ENCODE assay signal across 8 mouse cellular contexts in the genomic region with DNA sequence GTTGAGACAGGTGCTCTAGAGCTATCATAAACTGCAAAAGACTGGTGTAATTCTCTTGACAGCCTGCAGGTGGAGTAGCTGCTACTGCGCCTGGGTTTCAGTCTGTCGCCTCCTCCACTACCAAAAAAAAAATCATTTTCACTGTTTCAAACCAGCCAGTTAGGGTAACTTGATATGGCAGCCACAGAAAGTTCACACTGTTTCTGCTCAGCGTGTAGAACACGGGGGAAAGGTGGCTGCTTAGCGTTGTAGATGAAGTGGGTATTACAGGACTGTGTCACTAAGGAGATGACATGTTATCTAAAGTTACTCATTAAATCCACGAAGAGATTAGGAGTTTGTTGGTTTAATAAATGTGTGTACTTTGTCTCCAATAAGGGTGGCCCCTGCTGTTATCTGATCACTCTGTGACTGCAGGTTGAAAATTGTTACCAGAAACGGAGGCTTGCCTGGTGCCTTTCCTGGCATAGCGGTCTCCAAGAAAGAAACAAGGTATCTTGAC. TPM values are rescaled to one million over a fixed set of nuclear protein-coding genes. Genes with fewer than 3 reads are reported as not detected.
A peak's percentile ranks its signal among the peaks of the same experiment; 100 is the strongest.
DNase-seq lines count a peak whose midpoint lies in the region; ATAC-seq and TF ChIP-seq lines count a peak whose summit lies in the region.

No protein-coding gene starts in this region.

- H3K4me2 ChIP-seq in forebrain, embryonic 11.5 days (ENCODE audit: low read depth, low read length, severe bottlenecking), result no peak overlapping the region
- no peak overlapping the region for H3K4me2 ChIP-seq in forebrain, embryonic 16.5 days (ENCODE audit: low read length)
- peak overlapping the region; percentile 16; the same call in 1 of the 2 replicates for H3K4me2 ChIP-seq in lung, embryonic 15.5 days

- H3K9ac ChIP-seq in forebrain, embryonic 11.5 days (ENCODE audit: low read length), result no peak overlapping the region
- no peak overlapping the region for H3K9ac ChIP-seq in forebrain, embryonic 16.5 days (replicated peaks; ENCODE audit: low read depth, low read length)
- H3K9ac ChIP-seq in lung, embryonic 15.5 days, result no peak overlapping the region

- no peak overlapping the region for H3K4me3 ChIP-seq in forebrain, embryonic 11.5 days (ENCODE audit: low read depth, low read length)
- no peak overlapping the region for H3K4me3 ChIP-seq in forebrain, embryonic 16.5 days (replicated peaks; ENCODE audit: low read length)
- H3K4me3 ChIP-seq in kidney, adult 2 months (ENCODE audit: insufficient read depth, low read depth, low read length), result peak overlapping the region; percentile 21; the same call in 1 of the 2 replicates
- no peak overlapping the region for H3K4me3 ChIP-seq in lung, embryonic 15.5 days

- 44% methylated on average over 8 of the region's 8 CpGs for WGBS in forebrain, embryonic 11.5 days
- WGBS in forebrain, embryonic 16.5 days, result 45% methylated on average over 8 of the region's 8 CpGs
- 22% methylated on average over 8 of the region's 8 CpGs for WGBS in kidney, adult 2 months
- 25% methylated on average over 8 of the region's 8 CpGs for WGBS in lung, embryonic 15.5 days

- no peaks in the 10 kb centered on the region for H3K4me1 ChIP-seq in forebrain, embryonic 11.5 days (replicated peaks; ENCODE audit: control insufficient read depth, insufficient read depth, low read length)
- no peaks in the 10 kb centered on the region; the same call in 1 of the 2 replicates for H3K4me1 ChIP-seq in forebrain, embryonic 16.5 days (replicated peaks; ENCODE audit: control insufficient read depth, insufficient read depth, low read length)
- H3K4me1 ChIP-seq in kidney, adult 2 months (ENCODE audit: control insufficient read depth, insufficient read depth, low read length), result peaks cover 4% of the 10 kb centered on the region; the same call in 1 of the 2 replicates
- peaks cover 17% of the 10 kb centered on the region for H3K4me1 ChIP-seq in lung, embryonic 15.5 days

- no peak for TF ChIP-seq POLR2A in kidney, adult 2 months (IDR thresholded peaks at IDR 0.05; ENCODE audit: low read depth, low read length)

- no peaks in the 10 kb centered on the region for H3K36me3 ChIP-seq in forebrain, embryonic 11.5 days (ENCODE audit: control insufficient read depth, insufficient read depth, low read length)
- no peaks in the 10 kb centered on the region for H3K36me3 ChIP-seq in forebrain, embryonic 16.5 days (ENCODE audit: control insufficient read depth, insufficient read depth)
- no peaks in the 10 kb centered on the region for H3K36me3 ChIP-seq in kidney, adult 2 months (ENCODE audit: control insufficient read depth, insufficient read depth, low read length)
- no peaks in the 10 kb centered on the region for H3K36me3 ChIP-seq in lung, embryonic 15.5 days

- no peak overlapping the region for H3K27ac ChIP-seq in forebrain, embryonic 11.5 days (ENCODE audit: low read depth, low read length)
- H3K27ac ChIP-seq in forebrain, embryonic 16.5 days (ENCODE audit: low read length), result no peak overlapping the region
- no peak overlapping the region for H3K27ac ChIP-seq in kidney, adult 2 months (ENCODE audit: insufficient read depth, low read depth, low read length)
- no peak overlapping the region for H3K27ac ChIP-seq in lung, embryonic 15.5 days

- no peak for ATAC-seq in forebrain, embryonic 11.5 days (replicated peaks; ENCODE audit: low FRiP score)
- no peak for ATAC-seq in forebrain, embryonic 16.5 days
- ATAC-seq in lung, embryonic 15.5 days (ENCODE audit: borderline replicate concordance, extremely low read depth, low FRiP score, low TSS enrichment), result no peak

- TF ChIP-seq CTCF in kidney, adult 2 months (conservative IDR thresholded peaks at IDR 0.05; ENCODE audit: insufficient read depth, insufficient read length, low read depth, low read length), result peak; percentile 75

- peak; percentile 64 for DNase-seq in forebrain, embryonic 11.5 days (ENCODE audit: low spot score)
- peak; percentile 48 for DNase-seq in right cerebral cortex, adult 18-20 months
- DNase-seq in right cerebral cortex, postnatal 36 days (ENCODE audit: low spot score in 2 of 2), result no peak
- DNase-seq in embryo, embryonic 11 days, result peak; percentile 64
- DNase-seq in kidney, adult 2 months, result peak; percentile 47
- peak; percentile 7 for DNase-seq in thymus, postnatal 25 days

- peaks cover 2% of the 10 kb centered on the region; the same call in 1 of the 2 replicates for H3K27me3 ChIP-seq in forebrain, embryonic 11.5 days (ENCODE audit: control insufficient read depth, insufficient read depth, low read length)
- 0 out of 2 replicates have a peak, but pooled peaks cover 3% of the 10 kb centered on the region for H3K27me3 ChIP-seq in forebrain, embryonic 16.5 days (replicated peaks; ENCODE audit: control insufficient read depth, insufficient read depth, low read length)
- no peaks in the 10 kb centered on the region for H3K27me3 ChIP-seq in kidney, adult 2 months (replicated peaks; ENCODE audit: control insufficient read depth, insufficient read depth, low read length)
- H3K27me3 ChIP-seq in lung, embryonic 15.5 days, result peaks cover 4% of the 10 kb centered on the region; the same call in 1 of the 2 replicates

- H3K9me3 ChIP-seq in forebrain, embryonic 11.5 days (ENCODE audit: control insufficient read depth, low read length), result no peaks in the 10 kb centered on the region
- no peaks in the 10 kb centered on the region for H3K9me3 ChIP-seq in forebrain, embryonic 16.5 days (ENCODE audit: control insufficient read depth, low read length)
- H3K9me3 ChIP-seq in lung, embryonic 15.5 days, result no peaks in the 10 kb centered on the region

RNA-seq across cellular contexts. Expression of gene Ccdc190, which starts 6.7 kb away (rescaled TPM):
- polyA plus RNA-seq in forebrain, embryonic 11.5 days (2014; fragmentation: Nextera tagmentation; extraction: Ambion mirVana), result 0.55 and 0.63 TPM in 2 replicates
- 0.96 and 1.7 TPM in 2 replicates for polyA plus RNA-seq in forebrain, embryonic 16.5 days (2015; fragmentation: Nextera tagmentation; extraction: Ambion mirVana)
- polyA plus RNA-seq in kidney, adult 2 months (2012; rRNA removed), result 0.11 TPM in 1 of 2 replicates, not detected in the other
- 0.20 TPM in 1 of 2 replicates, not detected in the other for polyA plus RNA-seq in lung, embryonic 15.5 days (2015; fragmentation: Nextera tagmentation; extraction: Ambion mirVana)

RNA-seq across cellular contexts. Expression of gene Hsd17b7, which starts 47.3 kb away (rescaled TPM):
- 20.8 and 20.9 TPM in 2 replicates for polyA plus RNA-seq in forebrain, embryonic 11.5 days (2014; fragmentation: Nextera tagmentation; extraction: Ambion mirVana)
- polyA plus RNA-seq in forebrain, embryonic 16.5 days (2015; fragmentation: Nextera tagmentation; extraction: Ambion mirVana), result 18.1 and 19.5 TPM in 2 replicates
- polyA plus RNA-seq in kidney, adult 2 months (2012; rRNA removed), result 12.2 and 13.1 TPM in 2 replicates
- 10.0 and 10.8 TPM in 2 replicates for polyA plus RNA-seq in lung, embryonic 15.5 days (2015; fragmentation: Nextera tagmentation; extraction: Ambion mirVana)

Comparison
In these comparisons a context has a peak if more than half of its experiments do, and no peak if none do; other contexts are left out.
1. DNase-seq: peak in forebrain, embryonic 11.5 days (single experiment), right cerebral cortex, adult 18-20 months (single experiment), embryo, embryonic 11 days (single experiment), kidney, adult 2 months (single experiment) and thymus, postnatal 25 days (single experiment); none in right cerebral cortex, postnatal 36 days (0 of 2).